Mouse (Mus musculus) hindbrain, embryonic 11.5 days (tissue): Measurements from ENCODE around the gene E4f1. TPM values are rescaled to one million over a fixed set of nuclear protein-coding genes. Genes with fewer than 3 reads are reported as not detected.
"Not testable (repeated sequence)": the region's sequence is repeated elsewhere in the genome, so short reads cannot be mapped to it uniquely, and the experiment has no call there.

Source experiments
- ATAC-seq: fragments of 200-750 bp; cut with Nextera tagmentation; 2 replicates; pipeline ENCODE4 v1.8.0; 2017; ENCODE audit warnings: mild to moderate bottlenecking, moderate TSS enrichment, moderate library complexity; ENCODE audit not compliant: low FRiP score
- DNase-seq: peaks from one replicate; pipeline ENCODE4 v3.0.0-alpha.2; 2015; ENCODE audit warnings: low spot score
- H3K27ac ChIP-seq: fragments of 300-500 bp; sonication (generic); 2 replicates; pipeline ENCODE4 v1.5.1; 2014; ENCODE audit warnings: mild to moderate bottlenecking, low read depth, low read length
- H3K27me3 ChIP-seq: fragments of 300-500 bp; sonication (generic); 2 replicates; pipeline ENCODE4 v1.6.1; 2014; ENCODE audit warnings: mild to moderate bottlenecking, low read length, moderate library complexity, mixed read lengths; ENCODE audit not compliant: control insufficient read depth, insufficient read depth
- H3K36me3 ChIP-seq: fragments of 300-500 bp; sonication (generic); 2 replicates; pipeline ENCODE4 v1.6.1; 2014; ENCODE audit warnings: mild to moderate bottlenecking, low read length, moderate library complexity, mixed read lengths; ENCODE audit not compliant: control insufficient read depth, insufficient read depth
- H3K4me1 ChIP-seq: fragments of 300-500 bp; sonication (generic); replicated peaks from 2 replicates; pipeline ENCODE4 v1.6.1; 2014; ENCODE audit warnings: low read length, mixed read lengths; ENCODE audit not compliant: control insufficient read depth, insufficient read depth
- H3K4me2 ChIP-seq: fragments of 300-500 bp; sonication (generic); replicated peaks from 2 replicates; pipeline ENCODE4 v1.6.1; 2014; ENCODE audit warnings: mild to moderate bottlenecking, low read depth, low read length
- H3K4me3 ChIP-seq: fragments of 300-500 bp; sonication (generic); 2 replicates; pipeline ENCODE4 v1.5.1; 2014; ENCODE audit warnings: low read depth, low read length
- H3K9ac ChIP-seq: fragments of 300-500 bp; sonication (generic); 2 replicates; pipeline ENCODE4 v1.6.1; 2014; ENCODE audit warnings: low read depth, low read length
- H3K9me3 ChIP-seq: fragments of 300-500 bp; sonication (generic); 2 replicates; pipeline ENCODE4 v1.6.1; 2016; ENCODE audit warnings: low read length; ENCODE audit not compliant: control insufficient read depth
- WGBS: fragments of 180-500 bp; shearing (Covaris S2); extraction: QIAGEN DNeasy Blood & Tissue Kit; methylation state at CpG from one replicate; pipeline ENCODE4 v1.1.7; 2014; 5-methylcytosine and 5-hydroxymethylcytosine counted together
- polyA plus RNA-seq: library from polyadenylated mRNA; unstranded; fragments of >200 nt; fragmentation: Nextera tagmentation; extraction: Ambion mirVana; gene quantifications from 2 replicates; pipeline ENCODE4 v1.2.1, GENCODE M21; 2014

The E4f1 gene
- polyA plus RNA-seq, 1 experiment from 2014 or later, result 19.9 TPM

DNA sequence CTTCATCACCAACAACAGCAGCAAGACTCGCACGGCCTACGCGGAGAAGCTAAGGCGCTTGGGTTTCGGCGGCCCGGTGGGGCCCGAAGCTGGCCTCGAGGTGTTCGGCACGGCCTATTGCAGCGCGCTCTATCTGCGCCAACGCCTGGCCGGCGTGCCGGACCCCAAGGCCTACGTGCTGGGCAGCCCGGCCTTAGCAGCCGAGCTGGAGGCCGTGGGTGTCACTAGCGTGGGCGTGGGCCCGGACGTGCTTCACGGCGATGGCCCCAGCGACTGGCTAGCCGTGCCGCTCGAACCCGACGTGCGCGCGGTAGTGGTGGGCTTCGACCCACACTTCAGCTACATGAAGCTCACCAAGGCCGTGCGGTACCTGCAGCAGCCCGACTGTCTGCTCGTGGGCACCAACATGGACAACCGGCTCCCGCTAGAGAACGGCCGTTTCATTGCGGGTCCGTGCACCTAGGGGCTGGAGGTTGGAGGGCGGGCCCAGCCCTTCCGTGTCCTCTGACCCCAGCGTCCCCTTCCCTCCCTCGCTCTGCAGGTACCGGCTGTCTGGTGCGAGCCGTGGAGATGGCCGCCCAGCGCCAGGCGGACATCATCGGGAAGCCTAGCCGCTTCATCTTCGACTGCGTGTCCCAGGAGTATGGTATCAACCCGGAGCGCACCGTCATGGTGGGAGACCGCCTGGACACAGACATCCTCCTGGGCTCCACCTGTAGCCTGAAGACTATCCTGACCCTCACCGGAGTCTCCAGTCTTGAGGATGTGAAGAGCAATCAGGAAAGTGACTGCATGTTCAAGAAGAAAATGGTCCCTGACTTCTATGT is 801 bp upstream of the E4f1 start:
- peak overlapping the region; percentile 89 for H3K9ac ChIP-seq
- H3K4me3 ChIP-seq, result peak overlapping the region; percentile 93
- no peaks in the 10 kb centered on the region for H3K27me3 ChIP-seq
- ATAC-seq (peak; percentile 31), DNase-seq (no peak)
- WGBS, result 1% methylated on average over 68 of the region's 68 CpGs
- peaks cover 10% of the 10 kb centered on the region for H3K4me1 ChIP-seq
- H3K36me3 ChIP-seq, result 0 out of 2 replicates have a peak, but pooled peaks cover 2% of the 10 kb centered on the region
- H3K9me3 ChIP-seq, result no peaks in the 10 kb centered on the region
- H3K4me2 ChIP-seq, result peak overlapping the region; percentile 99
- peak overlapping the region; percentile 80 for H3K27ac ChIP-seq

DNA sequence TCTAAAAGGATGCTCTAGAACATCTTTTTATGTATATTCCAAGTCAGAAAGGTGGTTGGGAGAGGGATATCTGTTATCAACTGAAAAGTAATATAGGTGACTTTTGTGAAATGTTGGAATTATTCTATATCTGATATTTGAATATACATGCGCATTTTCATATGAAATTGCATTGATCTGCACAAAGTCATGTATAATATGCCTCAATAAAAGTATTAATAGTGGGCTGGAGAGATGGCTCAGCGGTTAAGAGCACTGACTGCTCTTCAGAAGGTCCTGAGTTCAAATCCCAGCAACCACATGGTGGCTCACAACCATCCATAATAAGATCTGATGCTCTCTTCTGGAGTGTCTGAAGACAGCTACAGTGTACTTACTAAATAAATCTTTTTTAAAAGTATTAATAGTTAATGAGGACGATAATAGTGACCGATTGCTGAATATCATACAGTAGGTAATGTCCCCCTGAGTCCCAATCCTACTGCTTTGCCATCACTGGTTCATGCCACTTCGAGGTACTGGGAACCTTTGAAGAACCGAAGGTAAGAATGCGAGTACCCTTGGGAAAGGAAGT is 690 bp downstream of the E4f1 start:
- H3K4me1 ChIP-seq, result peaks cover 10% of the 10 kb centered on the region
- ATAC-seq, result no peak
- H3K27me3 ChIP-seq, result no peaks in the 10 kb centered on the region
- H3K27ac ChIP-seq, result peak overlapping the region; percentile 80
- no peak for DNase-seq
- no peaks in the 10 kb centered on the region for H3K9me3 ChIP-seq
- 18% methylated on average over 7 of the region's 7 CpGs for WGBS
- H3K36me3 ChIP-seq, result no peaks in the 10 kb centered on the region
- H3K4me2 ChIP-seq, result peak overlapping the region; percentile 57
- H3K9ac ChIP-seq, result peak overlapping the region; percentile 64
- peak overlapping the region; percentile 93 for H3K4me3 ChIP-seq

DNA sequence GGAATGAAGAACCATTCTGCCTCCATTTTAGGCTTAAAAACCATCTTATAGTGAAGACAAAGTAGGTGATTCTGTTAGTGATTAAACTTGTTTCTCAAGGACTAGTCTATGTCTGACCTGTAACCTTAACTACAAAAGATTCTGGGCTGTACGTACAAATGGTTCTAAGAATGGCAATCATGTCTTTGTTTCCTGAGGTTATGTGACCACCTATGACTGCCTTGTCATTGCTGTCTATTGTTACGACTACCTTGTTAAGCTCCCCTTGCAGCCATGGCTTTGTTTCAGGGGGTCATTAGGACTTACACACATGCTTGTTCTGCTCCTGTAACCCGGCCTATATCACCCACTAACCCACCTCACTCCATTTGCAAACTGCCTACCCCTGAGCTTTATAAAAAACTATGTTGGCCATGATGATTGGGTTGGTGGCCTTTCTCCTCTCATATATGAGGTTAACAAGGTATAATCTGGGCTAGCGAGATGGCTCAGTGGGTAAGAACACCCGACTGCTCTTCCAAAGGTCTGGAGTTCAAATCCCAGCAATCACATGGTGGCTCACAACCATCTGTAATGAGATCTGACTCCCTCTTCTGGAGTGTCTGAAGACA is 1.4 kb downstream of the E4f1 start:
- peaks cover 8% of the 10 kb centered on the region for H3K4me1 ChIP-seq
- no peak for DNase-seq
- ATAC-seq, result no peak
- no peak overlapping the region for H3K27ac ChIP-seq
- WGBS, result 91% methylated on average over 5 of the region's 5 CpGs
- H3K36me3 ChIP-seq, result no peaks in the 10 kb centered on the region
- no peak overlapping the region for H3K4me2 ChIP-seq
- no peak overlapping the region for H3K4me3 ChIP-seq
- no peaks in the 10 kb centered on the region for H3K27me3 ChIP-seq
- no peaks in the 10 kb centered on the region for H3K9me3 ChIP-seq
- no peak overlapping the region for H3K9ac ChIP-seq

DNA sequence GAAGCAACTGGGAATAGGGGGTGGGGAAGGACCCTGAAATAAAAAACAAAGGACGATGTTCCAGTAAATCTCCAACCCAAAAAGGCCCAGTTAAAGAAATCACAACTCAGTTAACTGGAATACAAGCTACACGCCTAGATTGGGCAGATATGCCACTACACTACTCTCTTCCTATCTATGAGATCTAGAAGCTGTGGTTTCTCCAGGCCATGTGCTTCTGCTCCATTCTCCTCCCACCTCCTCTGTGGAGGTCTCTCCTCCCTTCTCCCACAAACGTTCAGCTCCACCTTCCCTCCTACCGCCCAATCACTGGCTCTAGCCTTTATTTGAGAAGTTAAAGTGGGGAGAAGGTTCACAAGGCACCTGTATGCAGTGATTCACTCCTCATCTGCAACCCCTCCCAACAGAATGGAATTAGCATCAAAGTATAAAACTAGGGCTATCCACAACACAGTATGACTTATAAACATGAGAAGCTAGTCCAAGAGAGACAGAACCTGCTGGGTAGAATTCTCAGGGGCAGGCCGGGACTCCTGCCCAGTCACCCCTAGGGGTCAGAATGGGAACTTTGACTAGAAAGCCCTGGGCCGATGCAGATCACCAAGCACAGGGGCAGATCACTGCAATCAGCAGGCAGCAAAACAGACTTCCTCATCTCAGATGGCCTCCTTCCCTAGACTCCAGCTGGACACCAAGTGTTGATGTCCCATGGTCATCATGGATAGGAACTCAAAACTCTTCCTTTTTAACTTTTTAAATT is 6.6 kb downstream of the E4f1 start:
- Histone ChIP-seq H3K27me3 (no peaks in the 10 kb centered on the region), H3K27ac (no peak overlapping the region), H3K9me3 (no peaks in the 10 kb centered on the region), H3K4me1 (no peaks in the 10 kb centered on the region), H3K36me3 (no peaks in the 10 kb centered on the region), H3K4me2 (no peak overlapping the region), H3K4me3 (no peak overlapping the region), H3K9ac (no peak overlapping the region)
- DNase-seq (no peak), ATAC-seq (no peak)
- WGBS, result 58% methylated on average over 6 of the region's 6 CpGs

DNA sequence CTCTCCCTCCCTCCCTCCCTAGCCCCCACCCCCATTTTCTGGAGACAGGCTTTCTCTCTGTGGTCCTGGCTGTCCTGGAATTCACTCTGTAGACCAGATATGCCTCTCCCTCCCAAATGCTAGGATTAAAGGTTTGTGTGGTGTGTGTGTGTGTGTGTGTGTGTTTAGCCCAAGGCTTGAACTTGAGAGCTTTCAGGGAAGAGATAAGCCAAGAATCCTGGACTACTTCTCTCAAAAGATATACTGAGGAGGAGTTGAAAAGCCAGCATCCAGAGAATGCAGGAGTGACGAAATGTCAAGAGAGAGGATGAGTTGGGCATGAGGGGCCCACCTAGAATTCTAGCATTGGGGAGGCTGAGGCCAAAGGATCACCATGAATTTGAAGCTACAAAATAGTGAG is 7.2 kb downstream of the E4f1 start:
- 100% methylated on average over 1 of the region's 1 CpGs for WGBS
- no peak overlapping the region for H3K4me3 ChIP-seq
- H3K27ac ChIP-seq, result no peak overlapping the region
- no peaks in the 10 kb centered on the region for H3K27me3 ChIP-seq
- H3K4me1 ChIP-seq, result no peaks in the 10 kb centered on the region
- ATAC-seq (no peak), DNase-seq (no peak)
- H3K9me3 ChIP-seq, result no peaks in the 10 kb centered on the region
- H3K36me3 ChIP-seq, result no peaks in the 10 kb centered on the region
- no peak overlapping the region for H3K9ac ChIP-seq
- H3K4me2 ChIP-seq, result no peak overlapping the region

DNA sequence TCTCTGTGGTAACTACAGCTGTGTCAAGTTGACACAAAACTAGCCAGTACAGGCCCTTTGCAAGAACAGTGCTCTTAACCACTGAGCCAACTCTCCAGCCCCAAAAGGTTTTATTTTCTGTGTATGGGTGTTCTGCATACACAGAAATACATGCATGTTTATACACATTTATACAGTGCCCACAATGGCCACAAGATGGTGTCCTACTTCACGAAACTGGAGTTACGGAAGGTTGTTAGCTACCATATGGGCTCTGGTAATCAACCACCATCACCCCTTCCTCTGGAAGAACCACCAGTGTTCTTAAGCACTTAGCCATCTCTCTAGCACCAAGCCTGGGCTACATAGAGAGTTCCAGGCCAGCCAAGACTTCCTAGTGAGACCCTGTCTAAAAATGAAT is 8.5 kb downstream of the E4f1 start:
- ATAC-seq, result no peak
- WGBS, result 77% methylated on average over 2 of the region's 2 CpGs

DNA sequence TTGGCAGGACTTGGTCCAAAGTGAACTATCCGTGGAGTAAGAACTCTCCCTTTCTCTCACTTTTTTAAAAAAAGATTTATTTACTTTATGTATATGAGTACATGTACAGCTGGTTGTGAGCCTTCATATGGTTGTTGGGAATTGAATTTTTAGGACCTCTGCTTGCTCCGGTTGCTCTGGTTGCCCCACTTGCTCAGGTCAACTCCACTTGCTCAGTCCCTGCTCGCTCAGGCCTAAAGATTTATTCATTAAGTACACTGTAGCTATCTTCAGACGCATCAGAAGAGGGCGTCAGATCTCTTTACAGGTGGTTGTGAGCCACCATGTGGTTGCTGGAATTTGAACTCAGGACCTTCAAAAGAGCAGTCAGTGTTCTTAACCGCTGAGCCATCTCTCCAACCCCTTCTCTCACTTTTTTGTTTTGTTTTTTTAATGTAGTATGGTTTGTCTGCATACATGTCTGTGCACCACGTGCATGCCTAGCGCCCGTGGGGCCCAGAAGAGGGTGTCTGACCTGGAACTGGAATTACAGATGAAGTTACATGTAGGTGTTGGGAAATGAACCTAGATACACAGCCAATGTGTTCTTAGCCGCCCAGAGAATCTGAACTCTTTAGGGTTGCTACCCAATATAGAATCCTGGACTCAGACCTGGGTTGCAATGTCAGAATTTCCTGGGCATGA is 14.4 kb downstream of the E4f1 start:
- H3K4me2 ChIP-seq, H3K27ac ChIP-seq, H3K9me3 ChIP-seq, H3K4me3 ChIP-seq, H3K27me3 ChIP-seq, DNase-seq, H3K9ac ChIP-seq, H3K36me3 ChIP-seq, H3K4me1 ChIP-seq: not testable (repeated sequence)
- ATAC-seq, result peak; percentile 9; the same call in 1 of the 2 replicates
- 52% methylated on average over 10 of the region's 10 CpGs for WGBS

More for the DNA sequence above, 8.5 kb downstream of the E4f1 start:
- Histone ChIP-seq H3K27ac (no peak overlapping the region), H3K9ac (no peak overlapping the region), H3K4me2 (no peak overlapping the region), H3K4me3 (no peak overlapping the region), H3K9me3 (no peaks in the 10 kb centered on the region), H3K27me3 (no peaks in the 10 kb centered on the region), H3K4me1 (no peaks in the 10 kb centered on the region), H3K36me3 (no peaks in the 10 kb centered on the region)
- DNase-seq, result peak; percentile 51
